Mouse (Mus musculus) right cerebral cortex, postnatal 10 days (tissue): ENCODE measurements around the gene Tnfaip2.

ENCODE experiments used
- DNase-seq, 2 experiments: peaks; one replicate each; pipeline ENCODE4 v3.0.0; 2021; ENCODE audit warnings: low spot score in 2 of 2

Gene Tnfaip2

DNA sequence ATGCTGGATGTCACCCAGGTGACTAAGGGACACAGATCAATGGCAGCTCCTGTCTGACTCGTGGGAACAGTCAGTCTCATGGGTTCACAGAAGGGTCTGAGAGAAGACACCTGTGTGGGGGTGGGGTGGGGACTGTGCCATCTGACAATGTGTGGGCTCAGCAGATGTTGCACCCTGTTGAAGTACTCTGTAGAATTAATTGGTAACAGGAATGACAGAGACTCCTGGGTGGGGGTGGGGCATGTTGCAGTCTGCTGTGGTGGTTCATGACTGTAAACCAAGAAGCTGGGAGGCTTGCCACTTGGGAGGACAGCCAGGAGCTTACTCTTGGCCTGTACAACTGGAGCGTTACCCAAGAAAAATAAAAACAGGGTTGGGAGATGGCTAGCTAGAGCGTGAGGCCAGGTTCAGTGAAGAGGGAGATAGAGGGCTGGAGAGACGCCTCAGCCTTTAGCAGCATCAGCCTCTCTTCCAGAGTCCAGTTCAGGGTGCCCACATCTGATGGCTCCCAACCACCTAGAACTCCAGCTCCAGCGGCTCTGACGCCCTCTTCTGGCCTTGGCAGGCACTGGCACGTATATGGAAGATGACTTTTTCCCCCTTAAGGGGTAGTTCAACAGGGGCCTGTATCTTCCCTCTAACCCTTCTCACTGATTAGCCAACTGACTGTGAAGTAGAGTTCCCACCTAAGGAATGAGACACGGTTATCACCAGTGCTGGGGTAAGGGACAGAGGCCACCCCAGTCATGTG lies 32.8 kb downstream of the Tnfaip2 start:
- DNase-seq: peak; percentile 78 to 81

- DNase-seq: no peak
Measured at GRCm38 (mm10) chr12:111478924-111479323, 36.7 kb downstream of the Tnfaip2 start.

GRCm38 (mm10) chr12:111479917-111480316 lies 37.6 kb downstream of the Tnfaip2 start:
- no peak for DNase-seq

- DNase-seq: no peak
Measured at GRCm38 (mm10) chr12:111485046-111485651, 42.9 kb downstream of the Tnfaip2 start.

- DNase-seq: no peak
Measured at GRCm38 (mm10) chr12:111485652-111486306, 43.5 kb downstream of the Tnfaip2 start, which contains the start of gene Gm266. Gm266 (minus strand) TSS chr12:111485823.

- DNase-seq: no peak
Measured at GRCm38 (mm10) chr12:111486455-111486854, 44.2 kb downstream of the Tnfaip2 start.

DNA sequence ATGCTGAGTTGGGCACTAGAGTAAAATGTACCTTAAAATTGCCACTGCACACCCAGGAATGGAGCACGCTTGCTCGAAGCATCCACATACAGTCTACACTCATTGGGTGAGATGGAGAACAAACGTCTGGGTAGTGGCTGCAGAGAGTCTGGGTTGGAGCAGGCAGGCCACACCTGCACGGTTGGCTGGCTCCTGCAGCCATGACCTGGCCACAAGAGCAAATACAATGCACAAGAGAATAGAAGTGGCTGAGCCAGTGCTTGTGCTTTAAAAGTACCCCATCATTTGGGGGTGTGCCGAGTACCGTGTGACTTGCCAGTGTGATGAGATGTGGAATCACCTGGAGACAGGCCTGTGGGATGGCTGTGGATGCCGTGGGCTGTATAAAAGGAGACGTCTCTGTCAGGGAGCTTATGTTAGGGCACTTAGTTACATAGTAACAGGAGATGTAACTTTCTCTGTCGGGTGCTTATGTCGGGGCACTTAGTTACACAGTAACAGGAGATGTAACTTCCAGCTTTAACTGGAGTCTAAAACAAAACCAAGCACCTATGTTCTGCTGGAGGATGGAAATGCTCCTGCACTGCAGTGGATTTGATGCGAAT lies 47.1 kb downstream of the Tnfaip2 start:
- no peak for DNase-seq

GRCm38 (mm10) chr12:111494931-111495330 lies 52.7 kb downstream of the Tnfaip2 start:
- no peak for DNase-seq

- no peak for DNase-seq
Measured at GRCm38 (mm10) chr12:111497076-111497475, 54.8 kb downstream of the Tnfaip2 start.

GRCm38 (mm10) chr12:111499617-111500016 lies 57.3 kb downstream of the Tnfaip2 start:
- peak in 1 of 2 experiments; percentile 56 for DNase-seq

GRCm38 (mm10) chr12:111500725-111501124 lies 58.5 kb downstream of the Tnfaip2 start:
- no peak for DNase-seq

DNA sequence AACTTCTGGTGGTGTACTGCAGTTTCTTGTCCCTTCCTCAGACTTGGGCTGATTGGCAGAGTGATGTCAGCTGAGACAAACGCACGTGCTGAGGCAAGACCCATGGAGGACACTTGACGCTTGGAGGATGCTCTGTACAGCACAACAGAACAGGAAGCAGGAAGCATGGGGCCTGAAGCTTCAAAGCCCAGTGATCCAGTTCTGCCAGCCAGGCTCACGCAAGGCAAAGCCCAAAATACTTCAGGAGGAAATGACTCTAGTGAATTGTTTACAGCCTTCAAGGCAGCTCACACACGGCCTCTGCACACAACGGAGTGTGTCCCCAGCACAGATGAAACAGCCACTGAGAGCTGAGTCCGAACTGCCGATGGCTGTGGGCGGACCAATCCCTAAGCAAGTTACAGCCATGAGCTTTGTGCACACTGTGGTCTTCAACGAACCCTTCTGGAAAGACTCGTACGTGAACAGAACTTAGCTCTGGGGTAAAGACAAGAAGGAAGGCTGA lies 60.8 kb downstream of the Tnfaip2 start:
- DNase-seq: no peak

DNA sequence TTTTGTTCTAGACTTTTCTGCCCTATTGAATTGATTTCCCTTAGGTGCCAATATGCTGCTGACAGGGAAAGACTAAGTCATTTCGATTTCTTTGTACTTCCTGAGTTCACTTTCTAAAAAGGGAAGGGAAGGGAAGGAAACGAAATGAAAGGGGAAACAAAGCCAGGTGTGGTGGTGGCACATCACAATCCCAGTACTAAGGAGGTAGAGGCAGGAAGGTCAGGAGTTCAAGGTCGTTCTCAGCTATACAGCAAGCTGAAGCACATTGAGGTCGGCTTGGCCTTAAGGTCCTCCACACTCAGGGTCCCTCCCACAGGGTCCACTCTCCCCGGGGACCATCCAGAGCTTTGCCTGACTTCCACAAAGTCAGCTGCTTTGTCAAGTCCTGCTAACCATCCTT lies 61.3 kb downstream of the Tnfaip2 start:
- DNase-seq: no peak
